Mouse (Mus musculus) thymus, postnatal 4 days (tissue): ENCODE data around the gene Brca2.

Experiments
- DNase-seq: peaks from one replicate; pipeline ENCODE4 v3.0.0; 2021

Gene Brca2

GRCm38 (mm10) chr5:150566226-150566625 lies 43.8 kb downstream of the Brca2 start:
- DNase-seq = no peak

GRCm38 (mm10) chr5:150566971-150567370 lies 44.5 kb downstream of the Brca2 start:
- DNase-seq = no peak

- no peak for DNase-seq
These were observed 48.2 kb downstream of the Brca2 start for GRCm38 (mm10) chr5:150570496-150571219.

GRCm38 (mm10) chr5:150574403-150574802 lies 52.0 kb downstream of the Brca2 start:
- DNase-seq = no peak

- no peak for DNase-seq
These were observed 52.5 kb downstream of the Brca2 start for GRCm38 (mm10) chr5:150574885-150575284.

- no peak for DNase-seq
These were observed 54.4 kb downstream of the Brca2 start for GRCm38 (mm10) chr5:150576832-150577231.

- DNase-seq = no peak
These were observed 56.3 kb downstream of the Brca2 start for GRCm38 (mm10) chr5:150578613-150579171.

- no peak for DNase-seq
These were observed 58.8 kb downstream of the Brca2 start for GRCm38 (mm10) chr5:150581180-150581579.

GRCm38 (mm10) chr5:150583181-150583580 lies 60.8 kb downstream of the Brca2 start:
- no peak for DNase-seq

GRCm38 (mm10) chr5:150583622-150584336 lies 61.3 kb downstream of the Brca2 start:
- DNase-seq = peak; percentile 21

GRCm38 (mm10) chr5:150584337-150584729 lies 61.9 kb downstream of the Brca2 start:
- DNase-seq = no peak

GRCm38 (mm10) chr5:150589945-150590344 lies 67.5 kb downstream of the Brca2 start:
- DNase-seq = no peak

- DNase-seq = no peak
These were observed 69.9 kb downstream of the Brca2 start for GRCm38 (mm10) chr5:150592186-150592903.

- DNase-seq = peak; percentile 78
These were observed 70.7 kb downstream of the Brca2 start for GRCm38 (mm10) chr5:150592904-150593755.

- DNase-seq = peak; percentile 77
These were observed 71.6 kb downstream of the Brca2 start for GRCm38 (mm10) chr5:150593756-150594648.

- DNase-seq = no peak
These were observed 72.4 kb downstream of the Brca2 start for GRCm38 (mm10) chr5:150594649-150595339.

GRCm38 (mm10) chr5:150595366-150596016 lies 73.1 kb downstream of the Brca2 start:
- DNase-seq = peak; percentile 23

GRCm38 (mm10) chr5:150597088-150597487 lies 74.7 kb downstream of the Brca2 start, which contains the start of gene N4bp2l1:
Gene N4bp2l1, minus strand, starts transcription at chr5:150597188.
- no peak for DNase-seq

- peak; percentile 33 for DNase-seq
These were observed 76.0 kb downstream of the Brca2 start for GRCm38 (mm10) chr5:150598202-150599119.
